Mouse (Mus musculus): ENCODE data around the gene Gm21773. TPM values are rescaled to one million over a fixed set of nuclear protein-coding genes. Genes with fewer than 3 reads are reported as not detected.
"Not testable (repeated sequence)": the region's sequence is repeated elsewhere in the genome, so short reads cannot be mapped to it uniquely, and the experiment has no call there.

The Gm21773 gene
- polyA plus RNA-seq (2015; fragmentation: Nextera tagmentation; extraction: Ambion mirVana) = not detected in 2 replicates

GRCm38 (mm10) chrY:25309260-25309659 is at the start of gene Gm21773:
Gene Gm21773, minus strand, starts transcription at chrY:25309360.
- no CpG with 5 or more reads among the region's 2 CpGs for WGBS

More at GRCm38 (mm10) chrY:25309260-25309659, at the start of gene Gm21773:
- not testable (repeated sequence) for H3K4me2 ChIP-seq (replicated peaks); ATAC-seq (ENCODE audit: low FRiP score, low read depth); H3K4me3 ChIP-seq; H3K36me3 ChIP-seq; H3K4me1 ChIP-seq; H3K9me3 ChIP-seq; H3K27me3 ChIP-seq; H3K9ac ChIP-seq; H3K27ac ChIP-seq
